Mouse (Mus musculus) retina, embryonic 14.5 days (tissue): ENCODE measurements around the gene Stard8.
"Not testable (repeated sequence)": the region's sequence is repeated elsewhere in the genome, so short reads cannot be mapped to it uniquely, and the experiment has no call there.

Experiments
- DNase-seq: peaks from one replicate; pipeline ENCODE4 v3.0.0-alpha.2; 2015; ENCODE audit warnings: low spot score

Stard8 gene

GRCm38 (mm10) chrX:99003046-99003445, at the start of gene Stard8:
Stard8 (plus strand) TSS chrX:99003248.
- DNase-seq, result no peak

GRCm38 (mm10) chrX:98953941-98954340, 49.1 kb upstream of the Stard8 start:
- peak; percentile 72 for DNase-seq

- no peak for DNase-seq
Observed at GRCm38 (mm10) chrX:98958287-98958686, 44.8 kb upstream of the Stard8 start.

- no peak for DNase-seq
Observed at GRCm38 (mm10) chrX:98959050-98959449, 44.0 kb upstream of the Stard8 start.

- no peak for DNase-seq
Observed at GRCm38 (mm10) chrX:98963742-98964141, 39.3 kb upstream of the Stard8 start.

- no peak for DNase-seq
Observed at GRCm38 (mm10) chrX:98964513-98964912, 38.5 kb upstream of the Stard8 start.

- not testable (repeated sequence) for DNase-seq
Observed at GRCm38 (mm10) chrX:98986611-98987010, 16.4 kb upstream of the Stard8 start.

GRCm38 (mm10) chrX:98989574-98989973, 13.5 kb upstream of the Stard8 start:
- DNase-seq, result peak; percentile 64

- DNase-seq, result no peak
Observed at GRCm38 (mm10) chrX:99002065-99002464, 983 bp upstream of the Stard8 start.

GRCm38 (mm10) chrX:99010581-99010980, 7.5 kb downstream of the Stard8 start:
- no peak for DNase-seq

GRCm38 (mm10) chrX:99011281-99011680, 8.2 kb downstream of the Stard8 start:
- no peak for DNase-seq

GRCm38 (mm10) chrX:99012486-99012885, 9.4 kb downstream of the Stard8 start:
- no peak for DNase-seq

- no peak for DNase-seq
Observed at GRCm38 (mm10) chrX:99015705-99016104, 12.7 kb downstream of the Stard8 start.

- DNase-seq, result no peak
Observed at GRCm38 (mm10) chrX:99016987-99017386, 13.9 kb downstream of the Stard8 start.

- no peak for DNase-seq
Observed at GRCm38 (mm10) chrX:99017874-99018273, 14.8 kb downstream of the Stard8 start.

GRCm38 (mm10) chrX:99019303-99019702, 16.3 kb downstream of the Stard8 start:
- DNase-seq, result no peak

- DNase-seq, result peak; percentile 3
Observed at GRCm38 (mm10) chrX:99020215-99020614, 17.2 kb downstream of the Stard8 start.

GRCm38 (mm10) chrX:99021593-99021992, 18.5 kb downstream of the Stard8 start:
- no peak for DNase-seq

GRCm38 (mm10) chrX:99023951-99024350, 20.9 kb downstream of the Stard8 start:
- no peak for DNase-seq

- DNase-seq, result no peak
Observed at GRCm38 (mm10) chrX:99035407-99035806, 32.4 kb downstream of the Stard8 start.

GRCm38 (mm10) chrX:99042451-99042951, 39.5 kb downstream of the Stard8 start:
- DNase-seq, result peak; percentile 78

- no peak for DNase-seq
Observed at GRCm38 (mm10) chrX:99043275-99043674, 40.2 kb downstream of the Stard8 start.

GRCm38 (mm10) chrX:99043739-99044138, 40.7 kb downstream of the Stard8 start:
- no peak for DNase-seq

GRCm38 (mm10) chrX:99045315-99045714, 42.3 kb downstream of the Stard8 start:
- no peak for DNase-seq
